In genomic region chr2:61138625-61138997, GRCm38 (mm10) we compare ENCODE assay signal across 9 mouse cellular contexts.
DNase-seq lines count a peak whose midpoint lies in the region; ATAC-seq and TF ChIP-seq lines count a peak whose summit lies in the region.
"Had no signal": no experiment of that assay in that cellular context is flagged by ENCODE, and none has a peak within 500 bp of the region (broad histone marks: within the 10 kb centered on the region; RNA-seq: fewer than 3 reads in every experiment).

No protein-coding gene starts in this region.

- intact Hi-C loops in heart, postnatal 25 days (cut with DNase I): loop anchor here (5.0 to 10.0 kb wide), 2 partner anchors 159 to 254 kb away; no protein-coding TSS in a partner anchor
- intact Hi-C loops in left cerebral cortex, postnatal 10 days (cut with DNase I): no loop called here

- no peak overlapping the region for H3K4me3 ChIP-seq in liver, adult 2 months (ENCODE audit: insufficient read depth, low read depth, low read length)
- no peak overlapping the region for H3K4me3 ChIP-seq in liver, embryonic 12.5 days
- H3K4me3 ChIP-seq in embryonic facial prominence, embryonic 13.5 days: no peak overlapping the region
- peak overlapping the region; percentile 3; the same call in 1 of the 2 replicates for H3K4me3 ChIP-seq in macrophage (ENCODE audit: inconsistent target)
- H3K4me3 ChIP-seq in hindbrain, embryonic 16.5 days (ENCODE audit: low read length): no peak overlapping the region

- H3K27me3 ChIP-seq in liver, adult 2 months (ENCODE audit: control insufficient read depth, insufficient read depth, low read length): no peaks in the 10 kb centered on the region
- H3K27me3 ChIP-seq in liver, embryonic 12.5 days (replicated peaks): no peaks in the 10 kb centered on the region
- no peaks in the 10 kb centered on the region for H3K27me3 ChIP-seq in embryonic facial prominence, embryonic 13.5 days
- no peaks in the 10 kb centered on the region for H3K27me3 ChIP-seq in hindbrain, embryonic 16.5 days (replicated peaks; ENCODE audit: control insufficient read depth, insufficient read depth, low read length)

- H3K27ac ChIP-seq in liver, adult 2 months (replicated peaks; ENCODE audit: insufficient read depth, low read depth, low read length): peak overlapping the region; percentile 58
- H3K27ac ChIP-seq in liver, embryonic 12.5 days: no peak overlapping the region
- H3K27ac ChIP-seq in embryonic facial prominence, embryonic 13.5 days: peak overlapping the region; percentile 39; the same call in 1 of the 2 replicates
- H3K27ac ChIP-seq in macrophage: peak overlapping the region; percentile 92
- no peak overlapping the region for H3K27ac ChIP-seq in hindbrain, embryonic 16.5 days (ENCODE audit: low read depth, low read length)

- peaks cover 3% of the 10 kb centered on the region for H3K4me1 ChIP-seq in liver, adult 2 months (ENCODE audit: control insufficient read depth, insufficient read depth, low read length)
- H3K4me1 ChIP-seq in liver, embryonic 12.5 days: no peaks in the 10 kb centered on the region
- H3K4me1 ChIP-seq in embryonic facial prominence, embryonic 13.5 days: peaks cover 15% of the 10 kb centered on the region
- H3K4me1 ChIP-seq in hindbrain, embryonic 16.5 days (ENCODE audit: control insufficient read depth, insufficient read depth, low read depth, low read length): no peaks in the 10 kb centered on the region

- DNase-seq in liver, adult 2 months (ENCODE audit: extremely low read depth, low read depth, low spot score): no peak
- DNase-seq in heart, postnatal 25 days (ENCODE audit: low spot score): peak; percentile 2
- DNase-seq in urinary bladder, postnatal 4 days (ENCODE audit: low spot score in 2 of 2): no peak
- DNase-seq in left cerebral cortex, postnatal 10 days (ENCODE audit: extremely low spot score in 1 of 2, low spot score in 2 of 2): no peak
- DNase-seq: thymus, postnatal 4 days had no signal

- ATAC-seq in liver, embryonic 12.5 days: no peak
- ATAC-seq in embryonic facial prominence, embryonic 13.5 days (ENCODE audit: insufficient number of reproducible peaks, insufficient read depth, low FRiP score, low TSS enrichment, low read depth): no peak
- no peak for ATAC-seq in hindbrain, embryonic 16.5 days

- H3K9ac ChIP-seq in liver, adult 2 months (ENCODE audit: low read depth, low read length): no peak overlapping the region
- H3K9ac ChIP-seq in liver, embryonic 12.5 days: no peak overlapping the region
- no peak overlapping the region for H3K9ac ChIP-seq in embryonic facial prominence, embryonic 13.5 days
- H3K9ac ChIP-seq in hindbrain, embryonic 16.5 days (ENCODE audit: low read depth, low read length): no peak overlapping the region

- TF ChIP-seq CTCF in liver, adult 2 months (IDR thresholded peaks at IDR 0.05; ENCODE audit: low read depth, low read length): no peak

- no peaks in the 10 kb centered on the region for H3K9me3 ChIP-seq in liver, embryonic 12.5 days (replicated peaks)
- H3K9me3 ChIP-seq in embryonic facial prominence, embryonic 13.5 days: no peaks in the 10 kb centered on the region
- H3K9me3 ChIP-seq in hindbrain, embryonic 16.5 days (ENCODE audit: control insufficient read depth, low read length): no peaks in the 10 kb centered on the region

- H3K79me2 ChIP-seq in liver, adult 2 months (ENCODE audit: control insufficient read depth, insufficient read depth, low read length): no peaks in the 10 kb centered on the region
- no peaks in the 10 kb centered on the region for H3K79me2 ChIP-seq in macrophage (ENCODE audit: inconsistent target)

- no peak for TF ChIP-seq POLR2A in liver, adult 2 months (IDR thresholded peaks at IDR 0.05; ENCODE audit: extremely low read depth, insufficient read depth, low read length)

- WGBS in liver, adult 2 months: 54% methylated on average over 3 of the region's 3 CpGs
- 38% methylated on average over 3 of the region's 3 CpGs for WGBS in liver, embryonic 12.5 days (ENCODE audit: insufficient replicate concordance)
- 31% methylated on average over 3 of the region's 3 CpGs for WGBS in embryonic facial prominence, embryonic 13.5 days
- WGBS in macrophage (ENCODE audit: missing documents): 12% methylated on average over 3 of the region's 3 CpGs
- WGBS in hindbrain, embryonic 16.5 days: 55% methylated on average over 3 of the region's 3 CpGs

- H3K36me3 ChIP-seq in liver, adult 2 months (ENCODE audit: control insufficient read depth, insufficient read depth, low read length): no peaks in the 10 kb centered on the region
- no peaks in the 10 kb centered on the region for H3K36me3 ChIP-seq in liver, embryonic 12.5 days
- H3K36me3 ChIP-seq in embryonic facial prominence, embryonic 13.5 days: no peaks in the 10 kb centered on the region
- H3K36me3 ChIP-seq in macrophage (ENCODE audit: inconsistent target): no peaks in the 10 kb centered on the region
- no peaks in the 10 kb centered on the region for H3K36me3 ChIP-seq in hindbrain, embryonic 16.5 days (ENCODE audit: control insufficient read depth, insufficient read depth, low read length)

- H3K4me2 ChIP-seq in liver, embryonic 12.5 days: no peak overlapping the region
- peak overlapping the region; percentile 15; the same call in 1 of the 2 replicates for H3K4me2 ChIP-seq in embryonic facial prominence, embryonic 13.5 days
- H3K4me2 ChIP-seq in hindbrain, embryonic 16.5 days (ENCODE audit: low read length): no peak overlapping the region

Comparison
In these comparisons a context has a peak if more than half of its experiments do, and no peak if none do; other contexts are left out.
1. H3K27ac ChIP-seq: peak in liver, adult 2 months (single experiment), embryonic facial prominence, embryonic 13.5 days (single experiment) and macrophage (single experiment); none in liver, embryonic 12.5 days (single experiment) and hindbrain, embryonic 16.5 days (single experiment).